Mouse (Mus musculus) cerebellum, adult 2 months (tissue): ENCODE data around the gene Rpl27.
"Not testable (repeated sequence)": the region's sequence is repeated elsewhere in the genome, so short reads cannot be mapped to it uniquely, and the experiment has no call there.

Source experiments
- CTCF ChIP-seq: fragments of 200-500 bp; IDR thresholded peaks from 2 replicates; pipeline ENCODE4 v1.5.1; 2011; ENCODE audit warnings: low read depth, mild to moderate bottlenecking, control low read depth, low read length, moderate library complexity, borderline replicate concordance; ENCODE audit not compliant: insufficient read depth
- POLR2A ChIP-seq: fragments of 200-500 bp; IDR thresholded peaks from 2 replicates; pipeline ENCODE4 v1.6.1; 2011; ENCODE audit warnings: low read length, control low read depth, borderline replicate concordance; ENCODE audit not compliant: insufficient read depth

DNA sequence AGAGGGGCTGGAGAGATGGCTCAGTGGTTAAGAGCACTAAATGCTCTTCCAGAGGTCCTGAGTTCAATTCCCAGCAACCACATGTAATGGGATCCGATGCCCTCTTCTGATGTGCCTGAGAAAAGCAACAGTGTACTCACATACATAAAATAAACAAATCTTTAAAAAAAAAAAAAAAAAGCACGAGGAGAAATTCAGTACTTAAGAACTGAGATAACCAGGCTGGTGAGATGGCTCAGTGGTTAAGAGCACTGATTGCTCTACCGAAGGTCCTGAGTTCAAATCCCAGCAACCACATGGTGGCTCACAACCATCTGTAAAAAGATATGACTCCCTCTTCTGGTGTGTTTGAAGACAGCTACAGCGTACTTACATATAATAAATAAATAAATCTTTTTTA, 7.5 kb downstream of the Rpl27 start:
- TF ChIP-seq POLR2A, CTCF: not testable (repeated sequence)
